Mouse (Mus musculus) kidney, postnatal 10 days (tissue): ENCODE measurements at regions not wholly inside any gene's neighbourhood (a gene's known extent, or its start where the extent isn't known, plus 50 kb on each side); places are given as distances from the start of the nearest gene placed in this dataset.

Experiments
- DNase-seq: peaks from one replicate; pipeline ENCODE4 v3.0.0; 2021; ENCODE audit warnings: mixed read lengths

DNA sequence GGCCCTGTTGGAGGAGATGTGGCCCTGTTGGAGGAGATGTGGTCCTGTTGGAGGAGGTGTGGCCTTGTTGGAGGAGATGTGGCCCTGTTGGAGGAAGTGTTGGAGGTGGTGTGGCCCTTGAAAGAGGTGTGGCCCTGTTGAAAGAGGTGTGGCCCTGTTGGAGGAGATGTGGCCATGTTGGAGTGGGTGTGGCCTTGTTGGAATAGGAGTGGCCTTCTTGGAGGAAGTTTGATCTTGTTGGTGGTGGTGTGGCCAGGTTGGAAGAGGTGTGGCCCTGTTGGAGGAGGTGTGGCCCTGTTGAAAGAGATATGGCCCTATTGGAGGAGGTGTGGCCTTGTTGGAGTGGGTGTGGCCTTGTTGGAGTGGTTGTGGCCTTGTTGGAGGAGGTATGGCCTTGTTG lies 220.3 kb downstream of the Cryba4 start:
- DNase-seq, result no peak

DNA sequence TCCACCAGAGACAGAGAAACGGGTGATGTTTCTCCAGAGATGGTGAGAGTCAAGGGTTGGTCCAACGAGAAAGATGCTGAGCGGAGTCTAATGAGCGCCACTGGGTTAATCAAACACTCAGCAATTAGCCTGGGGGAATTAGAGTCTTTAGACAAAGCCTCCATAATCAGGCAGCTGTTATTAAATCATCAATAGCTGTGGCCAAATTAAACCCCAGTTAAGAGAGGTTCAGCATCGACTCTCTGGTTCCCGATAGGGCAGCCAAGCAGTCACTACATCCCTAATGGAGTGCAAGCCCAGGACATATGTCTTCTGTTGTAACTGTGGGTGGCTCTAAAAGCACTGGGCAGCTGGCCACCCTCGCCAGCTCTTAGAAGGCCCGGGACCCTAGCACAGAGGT lies 216.9 kb downstream of the Cryba4 start:
- no peak for DNase-seq

DNA sequence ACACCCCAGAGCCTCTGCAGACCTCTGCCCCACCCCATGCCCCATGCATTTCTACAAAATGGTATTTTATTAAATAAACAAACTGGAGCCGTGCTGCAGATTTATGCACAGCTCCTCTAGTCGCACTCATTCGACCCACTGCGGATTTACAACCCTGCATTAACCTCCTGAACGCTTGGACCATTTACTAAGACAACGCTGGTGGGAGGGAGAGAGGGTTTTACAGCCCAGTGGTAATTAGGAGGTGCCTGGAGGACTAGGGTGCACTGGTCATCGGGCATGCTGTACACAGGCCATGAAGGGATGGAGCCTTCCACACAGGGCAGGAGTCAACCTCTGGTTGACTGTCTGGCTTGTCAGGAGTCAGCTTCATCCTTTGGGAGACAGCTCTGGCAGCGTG lies 215.2 kb downstream of the Cryba4 start:
- peak; percentile 14 for DNase-seq

- no peak for DNase-seq
Observed at GRCm38 (mm10) chr5:112039645-112040372, 212.5 kb downstream of the Cryba4 start.

DNA sequence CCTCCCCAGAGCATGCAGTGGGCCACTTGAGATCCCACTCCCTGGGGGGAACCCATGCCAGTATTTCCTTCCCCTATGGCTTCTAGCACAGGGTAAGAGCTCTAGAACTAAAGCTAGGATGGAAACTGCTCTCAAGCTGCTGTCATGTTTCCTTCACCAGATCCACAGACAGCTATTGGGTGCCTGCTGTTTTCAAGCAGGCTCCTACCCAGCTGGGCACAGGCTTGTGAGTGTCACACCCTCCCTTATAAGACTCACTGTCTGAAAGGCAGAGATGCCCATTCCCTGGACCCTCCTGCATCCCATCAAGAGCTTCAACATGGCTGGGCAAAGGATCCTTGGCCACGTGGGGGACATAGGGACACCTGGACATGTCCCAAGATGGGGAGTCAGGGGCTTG lies 211.6 kb downstream of the Cryba4 start:
- DNase-seq, result no peak

- DNase-seq, result no peak
Observed at GRCm38 (mm10) chr5:112041285-112041684, 211.0 kb downstream of the Cryba4 start.

- DNase-seq, result no peak
Observed at GRCm38 (mm10) chr5:112042236-112042635, 210.1 kb downstream of the Cryba4 start.

DNA sequence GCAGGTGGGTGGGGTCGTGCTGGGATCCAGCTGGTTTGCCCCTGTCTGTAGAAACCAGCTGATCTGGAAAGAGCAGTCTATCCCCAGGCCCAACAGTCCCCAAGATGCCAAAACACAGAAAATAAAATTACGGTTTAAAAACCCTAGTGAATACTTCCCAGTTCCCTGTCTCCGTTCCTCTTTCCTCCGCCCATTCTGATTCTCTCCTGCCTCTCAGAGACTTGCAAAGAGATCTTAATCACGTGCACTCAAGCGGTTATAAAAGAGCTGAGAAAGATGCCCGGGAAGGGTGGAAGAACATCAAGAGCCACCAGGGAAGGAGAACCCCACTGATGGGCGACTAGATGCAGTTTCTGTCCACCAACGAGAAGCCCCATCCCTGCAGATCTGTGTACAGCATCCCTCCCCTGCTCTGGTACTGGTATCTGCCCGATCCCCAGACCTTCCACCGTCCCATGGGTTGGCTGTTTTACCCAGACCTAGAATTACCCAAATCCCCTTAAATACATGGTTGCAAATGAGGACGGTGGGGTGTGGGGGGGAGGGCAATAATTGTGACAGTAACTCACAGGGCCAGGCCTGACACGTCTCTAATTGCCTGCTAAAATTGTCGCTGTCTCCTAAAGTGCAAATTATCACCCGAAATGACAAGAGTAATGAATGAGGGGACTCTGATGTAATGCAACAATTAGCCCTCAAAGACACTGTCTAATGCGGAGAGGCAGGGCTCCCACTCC lies 202.1 kb downstream of the Cryba4 start:
- no peak for DNase-seq

GRCm38 (mm10) chr5:112050906-112051305 lies 201.4 kb downstream of the Cryba4 start:
- peak; percentile 27 for DNase-seq

DNA sequence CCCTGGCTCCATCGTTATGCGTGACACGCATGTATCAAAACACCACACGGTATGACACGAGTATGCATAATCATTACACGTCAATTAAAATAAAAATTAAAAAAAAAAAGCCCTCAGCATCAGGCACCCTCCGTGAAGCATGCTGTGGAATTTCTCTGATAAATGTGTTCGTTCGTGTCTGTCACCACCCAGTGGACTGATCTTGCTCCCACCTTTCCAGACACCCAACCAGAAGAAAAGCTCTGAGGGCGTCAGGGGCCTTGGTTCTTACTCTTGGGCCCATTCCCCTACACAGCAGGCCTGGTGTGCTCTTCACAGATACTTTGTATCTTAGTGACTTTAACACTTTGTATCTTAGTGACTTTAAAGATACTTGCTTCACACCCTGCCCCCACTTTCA lies 200.5 kb downstream of the Cryba4 start:
- no peak for DNase-seq

DNA sequence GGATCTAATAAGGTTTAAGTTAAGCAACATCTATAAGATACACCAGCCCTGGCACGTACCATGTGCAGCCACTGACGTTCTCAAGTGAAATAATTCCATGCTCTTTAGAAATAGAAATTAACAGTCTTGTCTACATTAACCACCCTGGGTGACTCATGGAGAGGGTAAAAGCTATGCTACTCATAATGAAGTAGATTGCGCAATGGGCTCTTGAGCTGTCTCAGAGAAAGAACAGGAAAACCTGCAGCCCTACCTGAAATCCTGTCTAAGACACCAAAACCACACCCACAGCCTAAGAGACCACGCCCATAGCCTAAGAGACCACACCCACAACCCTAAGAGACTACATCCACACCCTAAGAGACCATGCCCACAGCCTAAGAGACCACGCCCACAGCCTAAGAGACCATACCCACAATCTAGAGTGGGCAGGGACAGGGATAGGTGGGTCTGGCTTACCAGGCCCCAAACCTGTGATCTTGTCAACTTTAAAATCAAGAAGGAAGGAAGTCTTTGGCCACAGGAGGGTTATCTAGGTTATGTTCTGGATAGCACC lies 198.6 kb downstream of the Cryba4 start:
- DNase-seq, result no peak

DNA sequence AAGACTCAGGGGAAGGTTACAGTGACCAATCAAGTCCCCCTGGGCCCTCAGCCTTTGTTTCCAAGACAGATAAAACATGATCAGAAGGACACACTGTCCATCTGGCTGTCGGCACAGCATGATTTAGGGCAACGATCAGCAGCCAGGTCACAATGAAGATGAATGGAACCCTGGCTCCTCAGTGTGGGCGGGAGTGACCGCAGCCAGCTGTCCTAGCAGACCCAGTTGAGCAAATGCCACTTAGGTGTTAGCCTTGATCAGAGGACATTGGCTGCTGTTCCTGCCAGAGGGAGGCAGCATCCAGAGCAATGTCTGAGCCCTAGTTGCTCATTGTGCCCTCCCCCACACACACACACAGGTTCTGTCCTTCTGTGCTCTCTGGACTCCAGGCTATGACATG lies 197.3 kb downstream of the Cryba4 start:
- DNase-seq, result no peak

GRCm38 (mm10) chr5:112069917-112070316 lies 182.4 kb downstream of the Cryba4 start:
- no peak for DNase-seq

GRCm38 (mm10) chr5:112072456-112072855 lies 179.9 kb downstream of the Cryba4 start:
- DNase-seq, result no peak

GRCm38 (mm10) chr5:112077097-112077496 lies 175.2 kb downstream of the Cryba4 start:
- DNase-seq, result peak; percentile 30

GRCm38 (mm10) chr5:112077840-112078600 lies 174.3 kb downstream of the Cryba4 start:
- DNase-seq, result peak; percentile 49

DNA sequence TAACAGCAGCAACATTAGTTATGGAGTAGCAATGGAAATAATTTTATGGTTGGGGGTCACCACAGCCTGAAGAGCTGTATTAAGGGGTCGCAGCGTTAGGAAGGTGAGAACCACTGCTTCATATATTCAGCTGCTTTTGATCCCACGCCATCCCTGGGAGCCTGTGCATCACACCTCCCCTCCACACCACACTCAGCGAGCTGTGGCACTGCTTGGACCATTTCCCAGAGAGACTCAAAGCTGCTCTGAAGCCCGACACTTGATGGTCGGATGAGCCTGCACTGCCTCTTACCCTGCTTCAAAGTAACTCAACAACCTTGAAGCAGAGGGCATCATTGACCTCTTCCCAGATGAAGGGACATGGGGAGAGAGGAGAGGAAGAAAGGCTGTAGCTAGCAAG lies 171.3 kb downstream of the Cryba4 start:
- DNase-seq, result no peak

GRCm38 (mm10) chr5:112091867-112092535 lies 160.3 kb downstream of the Cryba4 start:
- peak; percentile 81 for DNase-seq

GRCm38 (mm10) chr5:112093905-112094571 lies 158.3 kb downstream of the Cryba4 start:
- DNase-seq, result no peak

- no peak for DNase-seq
Observed at GRCm38 (mm10) chr5:112098469-112099085, 153.7 kb downstream of the Cryba4 start.

DNA sequence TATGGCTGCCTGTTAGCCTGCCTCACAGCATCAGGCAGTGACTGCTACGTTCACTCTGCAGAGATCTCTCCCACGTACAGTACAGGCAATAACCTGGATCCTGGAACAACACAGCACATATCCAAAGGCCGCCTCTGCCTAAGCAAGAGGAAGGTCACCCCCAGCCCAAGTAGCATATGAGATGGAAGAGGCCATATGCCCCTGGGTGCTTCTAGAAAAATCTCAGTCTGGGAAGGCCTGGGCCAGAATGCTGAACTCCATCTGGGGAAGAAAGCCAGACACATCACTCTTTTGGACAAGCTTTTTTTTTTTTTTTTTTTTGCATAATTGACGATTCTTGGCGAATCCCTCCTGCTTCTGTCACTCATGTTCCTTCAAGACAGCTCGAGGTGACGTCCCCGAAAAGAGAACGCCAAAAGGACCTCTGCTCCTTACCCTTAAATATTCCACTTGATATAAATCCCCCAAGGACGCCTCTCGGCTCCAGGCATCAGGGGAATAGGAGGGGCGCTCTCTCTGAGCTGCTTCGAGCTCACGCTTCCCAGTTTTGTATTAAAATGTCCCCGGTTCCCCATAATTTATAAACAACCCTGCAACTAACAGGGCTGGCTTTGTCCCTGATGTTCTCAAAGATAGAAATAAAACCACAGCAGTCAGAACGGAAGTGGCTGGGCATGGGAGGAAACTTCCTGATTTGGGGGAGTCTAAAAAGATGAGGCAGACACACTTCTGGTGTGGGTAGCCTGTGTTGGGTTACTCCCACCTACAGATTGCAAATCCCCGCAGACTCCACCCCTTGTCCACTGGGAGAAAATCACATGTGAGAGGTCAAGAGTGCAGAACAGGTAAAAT lies 150.4 kb downstream of the Cryba4 start:
- DNase-seq, result peak; percentile 27
